ENCODE assay signal across 8 mouse cellular contexts in genomic region chr9:22188025-22188611, GRCm38 (mm10). TPM values are rescaled to one million over a fixed set of nuclear protein-coding genes. Genes with fewer than 3 reads are reported as not detected.
DNase-seq lines count a peak whose midpoint lies in the region; ATAC-seq and TF ChIP-seq lines count a peak whose summit lies in the region.

Zfp872 (plus strand) TSS chr9:22188090.

- DNase-seq in adrenal gland, adult (ENCODE audit: inconsistent age in 2 of 2, low spot score in 1 of 2) = peak; percentile 78 to 89
- DNase-seq in cerebellum, adult 8-10 months = peak; percentile 65
- DNase-seq in forebrain, postnatal 0 days = peak; percentile 75
- DNase-seq in hindbrain, embryonic 11.5 days (ENCODE audit: low spot score) = peak; percentile 64
- DNase-seq in left cerebral cortex, postnatal 25 days (ENCODE audit: low spot score in 2 of 2) = peak; percentile 9 to 37
- DNase-seq in mesoderm, embryonic 11.5 days (ENCODE audit: low read depth, low spot score) = peak; percentile 63
- DNase-seq in skeletal muscle tissue, adult 2 months (ENCODE audit: low read depth, low spot score) = peak; percentile 4
- no peak for DNase-seq in layer of hippocampus, adult 18-20 months (ENCODE audit: low spot score in 2 of 2)

- no peaks in the 10 kb centered on the region for H3K36me3 ChIP-seq in forebrain, postnatal 0 days (ENCODE audit: insufficient read depth)
- H3K36me3 ChIP-seq in hindbrain, embryonic 11.5 days (ENCODE audit: control insufficient read depth, insufficient read depth, low read length) = no peaks in the 10 kb centered on the region

- H3K9ac ChIP-seq in forebrain, postnatal 0 days = peak within 1 kb of the TSS; percentile 54
- 0 out of 2 replicates have a peak within 1 kb of the TSS, but pooled peaks have one; percentile 23 for H3K9ac ChIP-seq in hindbrain, embryonic 11.5 days (ENCODE audit: low read depth, low read length)

- 8% methylated on average over 43 of the region's 43 CpGs for WGBS in forebrain, postnatal 0 days
- 9% methylated on average over 43 of the region's 43 CpGs for WGBS in hindbrain, embryonic 11.5 days

- peak; percentile 97 for ATAC-seq in forebrain, postnatal 0 days
- ATAC-seq in hindbrain, embryonic 11.5 days (ENCODE audit: low FRiP score) = peak; percentile 77

- no peaks in the 10 kb centered on the region for H3K27me3 ChIP-seq in forebrain, postnatal 0 days (ENCODE audit: insufficient read depth, low read length)
- H3K27me3 ChIP-seq in hindbrain, embryonic 11.5 days (ENCODE audit: control insufficient read depth, insufficient read depth, low read length) = peaks cover 3% of the 10 kb centered on the region; the same call in 1 of the 2 replicates

- H3K4me2 ChIP-seq in forebrain, postnatal 0 days (ENCODE audit: low read depth) = peak within 1 kb of the TSS; percentile 54
- peak within 1 kb of the TSS; percentile 55 for H3K4me2 ChIP-seq in hindbrain, embryonic 11.5 days (replicated peaks; ENCODE audit: low read depth, low read length)

- 0 out of 2 replicates have a peak, but pooled peaks cover 8% of the 10 kb centered on the region for H3K9me3 ChIP-seq in forebrain, postnatal 0 days (ENCODE audit: low read length)
- H3K9me3 ChIP-seq in hindbrain, embryonic 11.5 days (ENCODE audit: control insufficient read depth, low read length) = no peaks in the 10 kb centered on the region

- no peaks in the 10 kb centered on the region for H3K4me1 ChIP-seq in forebrain, postnatal 0 days (ENCODE audit: insufficient read depth)
- no peaks in the 10 kb centered on the region for H3K4me1 ChIP-seq in hindbrain, embryonic 11.5 days (replicated peaks; ENCODE audit: control insufficient read depth, insufficient read depth, low read length)

- intact Hi-C loops in left cerebral cortex, postnatal 25 days (cut with DNase I) = no loop called here

- peak within 1 kb of the TSS; percentile 41 for H3K4me3 ChIP-seq in forebrain, postnatal 0 days (ENCODE audit: low read depth, low read length)
- H3K4me3 ChIP-seq in hindbrain, embryonic 11.5 days (ENCODE audit: low read depth, low read length) = peak within 1 kb of the TSS; percentile 32

- TF ChIP-seq CTCF in forebrain, postnatal 0 days (IDR thresholded peaks at IDR 0.05; ENCODE audit: low read depth) = no peak

- no peak within 1 kb of the TSS for H3K27ac ChIP-seq in forebrain, postnatal 0 days (ENCODE audit: low read depth, low read length)
- H3K27ac ChIP-seq in hindbrain, embryonic 11.5 days (ENCODE audit: low read depth, low read length) = no peak within 1 kb of the TSS

RNA-seq across cellular contexts. Expression of gene Zfp872, which starts in this region (rescaled TPM):
- 0.14 and 0.15 TPM in 2 replicates for total RNA-seq in forebrain, postnatal 0 days (2014; rRNA removed)
- polyA plus RNA-seq in forebrain, postnatal 0 days (2015; fragmentation: Nextera tagmentation; extraction: Ambion mirVana) = 0.16 and 0.26 TPM in 2 replicates
- not detected in 2 replicates for polyA plus RNA-seq in hindbrain, embryonic 11.5 days (2014; fragmentation: Nextera tagmentation; extraction: Ambion mirVana)
- not detected for total RNA-seq in left cerebral cortex, postnatal 25 days (2021)
- not detected for total RNA-seq in layer of hippocampus, adult 18-20 months (2021)

Comparison
In these comparisons a context has a peak if more than half of its experiments do, and no peak if none do; other contexts are left out.
1. Peak in DNase-seq, ATAC-seq, H3K4me3 ChIP-seq, H3K9ac ChIP-seq and H3K4me2 ChIP-seq in forebrain, postnatal 0 days; RNA of the gene not detected or under 1 TPM.
2. Peak in DNase-seq, ATAC-seq, H3K4me3 ChIP-seq, H3K9ac ChIP-seq and H3K4me2 ChIP-seq in hindbrain, embryonic 11.5 days; RNA of the gene not detected or under 1 TPM.
3. Peak in DNase-seq in left cerebral cortex, postnatal 25 days; RNA of the gene not detected or under 1 TPM.
4. DNase-seq: peak in adrenal gland, adult (2 of 2), cerebellum, adult 8-10 months (single experiment), mesoderm, embryonic 11.5 days (single experiment) and skeletal muscle tissue, adult 2 months (single experiment); none in layer of hippocampus, adult 18-20 months (0 of 2).